Mouse (Mus musculus) right cerebral cortex, postnatal 4 days (tissue): ENCODE results near the gene Cdh4.

Source experiments
- DNase-seq: peaks from one replicate; pipeline ENCODE4 v3.0.0-alpha.2; 2022

Gene Cdh4

GRCm38 (mm10) chr2:179802411-179802810 is 360.2 kb downstream of the Cdh4 start:
- no peak for DNase-seq

- no peak for DNase-seq
These were observed 368.9 kb downstream of the Cdh4 start for GRCm38 (mm10) chr2:179811086-179811485.

- DNase-seq, result no peak
These were observed 371.0 kb downstream of the Cdh4 start for GRCm38 (mm10) chr2:179813035-179813827.

- peak; percentile 68 for DNase-seq
These were observed 382.6 kb downstream of the Cdh4 start for GRCm38 (mm10) chr2:179824776-179825326.

DNA sequence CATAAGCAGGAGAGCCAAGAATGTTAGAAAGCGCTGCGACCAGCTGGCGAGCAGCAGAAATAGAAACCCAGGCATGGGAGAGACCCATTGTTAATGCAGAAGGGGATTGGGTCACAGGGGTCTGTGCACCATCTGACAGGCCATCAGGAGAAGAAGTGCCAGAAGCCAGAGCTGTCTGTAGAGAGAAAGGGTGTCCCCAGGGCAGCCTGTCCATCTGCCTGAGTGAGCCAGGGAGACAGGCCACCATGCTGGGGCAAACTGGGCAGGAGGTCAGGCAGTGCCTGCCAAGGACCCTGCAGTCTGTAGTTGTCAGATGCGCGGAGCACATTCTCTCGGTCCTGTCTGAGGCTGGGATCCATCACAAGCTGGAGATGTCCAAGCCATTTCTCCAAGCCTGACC is 386.7 kb downstream of the Cdh4 start:
- no peak for DNase-seq

GRCm38 (mm10) chr2:179829972-179830371 is 387.7 kb downstream of the Cdh4 start:
- no peak for DNase-seq

GRCm38 (mm10) chr2:179834892-179835291 is 392.7 kb downstream of the Cdh4 start:
- no peak for DNase-seq

DNA sequence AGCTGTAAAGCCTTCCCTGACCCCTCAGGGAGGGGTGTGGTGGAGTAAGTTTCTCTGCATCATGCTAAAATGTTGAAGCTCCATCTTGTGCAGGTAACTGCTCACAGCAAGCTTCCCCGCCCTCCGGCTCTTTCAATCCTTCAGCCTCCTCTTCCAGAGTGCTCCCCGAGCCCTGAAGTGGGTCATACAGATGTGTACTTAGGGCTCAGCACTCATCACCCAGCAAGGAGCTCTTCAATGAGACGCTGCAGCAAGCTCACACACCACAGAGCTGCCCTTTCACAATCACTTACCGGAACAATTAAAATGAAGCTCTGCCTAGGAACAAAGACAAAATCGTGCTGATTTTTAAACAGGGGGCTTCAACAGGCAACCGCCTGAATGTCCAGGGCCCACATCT is 393.3 kb downstream of the Cdh4 start:
- DNase-seq, result no peak

- DNase-seq, result no peak
These were observed 395.0 kb downstream of the Cdh4 start for GRCm38 (mm10) chr2:179837186-179837585.

- DNase-seq, result no peak
These were observed 395.8 kb downstream of the Cdh4 start for GRCm38 (mm10) chr2:179838036-179838435.

DNA sequence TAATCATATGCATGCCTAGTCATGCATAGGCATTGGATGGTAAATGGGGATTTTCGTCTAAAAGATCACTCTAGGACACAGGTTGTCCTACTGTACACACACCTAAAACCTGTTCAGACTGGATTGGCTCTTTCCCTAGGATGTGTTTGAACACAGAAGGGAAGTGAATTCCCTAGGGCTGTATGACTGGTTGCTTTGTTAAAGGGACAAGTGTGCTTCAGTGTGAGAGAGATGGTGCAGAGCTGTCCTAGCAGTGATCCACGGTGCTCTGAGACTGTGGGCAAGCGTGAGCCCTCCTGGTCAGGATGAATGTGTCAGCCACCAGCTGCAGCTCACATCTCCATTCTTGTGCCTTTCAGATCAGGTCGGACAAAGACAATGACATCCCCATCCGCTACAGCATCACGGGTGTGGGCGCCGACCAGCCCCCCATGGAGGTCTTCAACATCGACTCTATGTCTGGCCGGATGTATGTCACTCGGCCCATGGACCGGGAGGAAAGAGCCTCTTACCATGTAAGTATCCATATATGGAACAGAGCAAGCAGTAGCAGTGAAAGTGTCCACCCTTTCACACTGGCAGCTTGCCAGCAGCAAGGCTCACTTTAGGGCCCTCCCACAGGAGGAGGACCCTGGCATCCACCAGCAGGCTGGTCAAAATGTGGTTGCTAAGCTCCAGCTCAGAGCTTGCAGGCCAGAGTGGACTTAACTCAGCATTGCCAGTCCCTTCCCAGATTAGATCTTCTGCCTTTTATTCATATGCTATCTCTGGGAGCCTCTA is 400.6 kb downstream of the Cdh4 start:
- DNase-seq, result peak; percentile 42

DNA sequence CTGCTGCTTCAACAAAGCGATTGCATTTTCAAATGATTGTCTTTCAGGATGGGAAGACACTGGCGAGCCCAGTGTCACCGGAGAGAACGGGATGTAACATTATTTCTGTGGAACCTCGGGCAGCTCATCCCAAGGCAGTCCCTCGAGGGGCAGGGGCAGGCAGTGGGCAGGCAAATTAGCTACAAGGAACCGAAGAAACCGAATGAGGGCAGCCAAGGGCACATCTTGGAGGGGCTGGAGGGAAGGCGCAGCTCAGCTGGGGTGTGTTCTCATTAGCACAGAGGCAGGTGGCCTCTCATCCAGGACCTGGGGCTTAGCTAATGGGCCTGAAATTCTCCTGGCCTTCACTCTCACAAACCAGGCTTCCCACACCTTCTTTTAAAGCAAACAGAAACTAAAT is 407.5 kb downstream of the Cdh4 start:
- DNase-seq, result no peak

- no peak for DNase-seq
These were observed 409.9 kb downstream of the Cdh4 start for GRCm38 (mm10) chr2:179852169-179852568.

DNA sequence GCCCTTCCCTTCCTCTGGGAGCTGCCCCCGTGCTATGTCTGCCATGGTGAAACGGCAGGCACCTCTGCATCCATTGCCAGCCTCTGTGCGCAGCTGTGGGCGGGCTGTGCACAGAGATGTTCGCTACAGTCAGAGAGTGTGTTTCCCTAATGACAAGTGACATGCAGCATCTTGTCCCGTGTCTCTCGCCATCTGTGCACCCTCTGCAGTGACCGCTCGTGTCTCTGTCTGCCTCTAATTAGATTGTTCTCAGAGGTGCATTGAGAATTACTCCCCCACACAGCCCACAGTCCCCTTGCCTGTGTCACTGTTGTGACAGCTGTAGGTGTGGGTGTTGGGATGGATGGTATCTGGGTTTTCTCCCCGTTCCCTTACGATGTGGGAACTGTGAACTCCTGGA is 410.6 kb downstream of the Cdh4 start:
- DNase-seq, result no peak

- no peak for DNase-seq
These were observed 411.7 kb downstream of the Cdh4 start for GRCm38 (mm10) chr2:179853892-179854291.

DNA sequence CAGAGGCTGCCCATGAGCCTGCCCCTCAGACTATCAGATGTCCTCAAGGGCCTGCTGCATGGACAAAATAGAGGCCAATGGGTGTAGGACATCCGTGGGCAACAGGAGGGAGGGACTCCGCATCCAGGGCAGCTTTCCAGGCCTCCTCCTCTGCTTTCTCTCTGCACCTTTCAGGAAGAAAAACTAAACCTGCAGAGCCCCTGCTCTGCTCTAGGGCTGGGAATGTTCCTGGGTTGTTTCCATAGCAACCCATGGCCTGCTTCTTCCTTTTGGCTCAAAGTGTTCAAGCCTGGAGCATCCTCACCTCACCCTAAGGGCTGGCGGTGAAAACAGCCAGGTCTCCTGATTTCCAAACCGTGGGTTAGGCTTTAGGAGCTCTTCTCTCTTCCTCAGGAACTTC is 414.9 kb downstream of the Cdh4 start:
- DNase-seq, result no peak

DNA sequence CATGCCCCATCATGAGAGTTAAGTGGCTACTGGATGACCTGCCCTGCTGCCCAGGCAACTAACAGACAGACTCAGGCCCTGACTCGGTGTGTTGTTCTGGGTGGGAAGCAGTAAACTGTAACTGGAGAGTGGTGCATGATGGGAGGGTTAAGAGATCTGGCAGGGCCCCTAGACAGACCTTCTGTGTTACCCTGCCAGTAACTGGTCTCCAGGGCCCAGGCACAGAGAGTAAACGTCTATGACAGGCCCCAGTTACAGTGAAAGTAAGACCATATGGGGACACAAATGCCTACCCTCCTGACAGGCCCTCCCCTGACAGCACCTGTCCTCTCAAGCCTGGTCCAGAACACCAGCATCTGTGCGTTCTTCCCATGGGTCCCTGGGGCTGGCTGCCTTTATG is 420.4 kb downstream of the Cdh4 start:
- DNase-seq, result no peak

GRCm38 (mm10) chr2:179863266-179863665 is 421.0 kb downstream of the Cdh4 start:
- DNase-seq, result peak; percentile 52

DNA sequence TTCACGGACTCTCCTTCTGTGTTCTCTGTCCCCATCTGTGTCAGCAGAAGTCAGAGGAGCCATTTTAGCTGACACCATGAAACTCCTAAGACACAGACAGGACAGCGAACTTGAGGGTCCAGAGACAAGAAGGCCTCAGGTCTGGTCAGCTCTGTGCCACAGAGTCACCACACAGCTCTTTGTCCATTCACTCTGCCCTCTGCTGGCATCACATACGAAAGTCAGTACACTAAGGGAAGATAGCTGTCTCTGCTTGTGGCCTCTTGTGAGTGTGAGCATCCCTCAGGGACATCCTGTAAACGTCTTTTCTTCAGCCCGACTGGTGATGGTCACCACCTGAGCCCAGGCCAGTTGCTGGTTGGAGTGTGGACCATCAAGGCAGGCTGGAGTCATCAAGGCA is 422.9 kb downstream of the Cdh4 start:
- DNase-seq, result no peak

GRCm38 (mm10) chr2:179867669-179868068 is 425.4 kb downstream of the Cdh4 start:
- DNase-seq, result no peak

DNA sequence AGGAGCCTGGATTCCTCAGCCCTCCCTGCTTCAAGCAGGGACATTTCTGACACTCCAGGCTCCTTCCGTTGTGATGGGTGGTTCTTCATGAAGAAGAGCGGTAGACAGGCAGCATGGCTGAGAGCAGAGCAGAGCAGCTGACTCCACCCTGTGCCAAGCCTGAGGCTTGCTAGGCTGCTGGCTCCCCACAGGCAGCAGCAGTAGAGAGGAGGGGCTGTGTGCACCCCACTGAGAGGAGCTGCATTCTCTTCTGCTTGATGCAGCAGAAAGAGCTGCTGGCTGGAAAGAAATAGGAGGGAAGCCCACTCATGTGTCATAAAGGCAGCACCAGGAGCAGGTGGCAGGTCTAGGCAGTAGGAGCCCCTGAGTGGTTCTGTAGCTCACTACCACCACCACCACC is 427.6 kb downstream of the Cdh4 start:
- DNase-seq, result peak; percentile 42

GRCm38 (mm10) chr2:179872724-179873123 is 430.5 kb downstream of the Cdh4 start:
- DNase-seq, result peak; percentile 54

DNA sequence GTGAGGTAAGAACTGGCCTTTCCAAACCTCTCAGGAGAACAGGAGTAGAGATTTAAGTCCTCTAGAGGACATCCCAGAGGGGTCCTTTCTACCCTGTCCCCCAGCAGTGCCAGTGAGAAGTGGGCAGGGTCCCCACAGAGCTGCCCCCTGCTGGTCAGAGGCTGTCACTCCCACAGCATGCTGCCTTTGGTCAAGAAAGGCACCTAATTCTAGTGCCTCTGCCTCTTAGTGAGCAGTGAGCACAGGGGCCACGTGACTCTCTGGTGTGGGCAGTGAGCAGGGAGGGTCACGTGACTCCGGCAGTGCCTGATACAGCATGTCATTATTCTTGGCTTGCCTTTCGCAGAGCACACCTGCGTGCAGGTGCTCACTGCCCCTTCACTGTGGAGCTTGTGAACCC is 431.1 kb downstream of the Cdh4 start:
- peak; percentile 41 for DNase-seq

DNA sequence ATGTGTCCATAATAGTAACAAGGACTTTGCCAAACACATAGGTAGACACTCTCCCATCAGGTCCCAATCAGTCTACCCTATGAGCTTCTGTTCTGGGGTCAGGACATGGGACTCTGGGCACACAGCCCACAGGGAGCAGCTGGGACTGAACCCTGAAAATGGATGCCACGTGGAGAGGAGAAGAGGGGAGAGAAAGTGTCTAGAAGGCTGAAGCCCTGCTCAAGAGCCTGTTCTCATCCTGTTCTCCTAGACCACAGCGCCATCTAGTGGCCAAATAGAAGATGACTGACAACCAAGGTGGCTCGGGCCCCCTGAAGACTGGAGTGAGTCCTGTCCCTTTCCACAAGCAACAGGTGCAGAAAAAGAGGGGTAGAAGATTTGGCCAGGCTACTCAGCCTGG is 432.9 kb downstream of the Cdh4 start:
- DNase-seq, result peak; percentile 78
